Mouse (Mus musculus) MEL (cell line): ENCODE measurements around the gene Rgs12. TPM values are rescaled to one million over a fixed set of nuclear protein-coding genes. Genes with fewer than 3 reads are reported as not detected.

Source experiments
- DNase-seq: peaks from one replicate; pipeline ENCODE4 v3.0.0; 2011; ENCODE audit warnings: low read depth, low spot score
- H3K27ac ChIP-seq: 2 replicates; pipeline ENCODE4 v1.5.1; 2012; ENCODE audit warnings: low read depth, mild to moderate bottlenecking, control low read depth, low read length, moderate library complexity; ENCODE audit not compliant: control insufficient read depth
- H3K27me3 ChIP-seq, 2 experiments: fragments of 150-350 bp in 1 of 2; sonication (generic) in 1 of 2; 2 replicates each; pipeline ENCODE4 v1.6.1; 2012; ENCODE audit warnings: low read length in 2 of 2, mild to moderate bottlenecking in 2 of 2, improper control_type of control experiment in 1 of 2, moderate library complexity in 1 of 2; ENCODE audit not compliant: insufficient read depth in 2 of 2, control insufficient read depth in 1 of 2
- H3K36me3 ChIP-seq, 2 experiments: 2 replicates each; pipeline ENCODE4 v1.6.1; 2012 to 2014; ENCODE audit warnings: low read length in 2 of 2, improper control_type of control experiment in 1 of 2, inconsistent platforms in 1 of 2, mild to moderate bottlenecking in 1 of 2; ENCODE audit not compliant: insufficient read depth in 2 of 2, control insufficient read depth in 1 of 2
- H3K4me1 ChIP-seq, 2 experiments: fragments of 150-350 bp in 1 of 2; sonication (generic) in 1 of 2; 2 replicates each; pipeline ENCODE4 v1.6.1; 2012; ENCODE audit warnings: low read length in 2 of 2, improper control_type of control experiment in 1 of 2, mild to moderate bottlenecking in 1 of 2; ENCODE audit not compliant: insufficient read depth in 2 of 2, control insufficient read depth in 1 of 2
- H3K4me3 ChIP-seq, 2 experiments: fragments of 150-350 bp in 1 of 2; sonication (generic) in 1 of 2; 2 replicates each; pipeline ENCODE4 v1.5.1; 2012; ENCODE audit warnings: low read depth in 2 of 2, low read length in 2 of 2, mild to moderate bottlenecking in 2 of 2, moderate library complexity in 2 of 2, control low read depth in 1 of 2, improper control_type of control experiment in 1 of 2; ENCODE audit not compliant: control insufficient read depth in 1 of 2, insufficient read depth in 1 of 2
- H3K79me2 ChIP-seq: 2 replicates; pipeline ENCODE4 v1.6.1; 2012; ENCODE audit warnings: mild to moderate bottlenecking, low read length, moderate library complexity; ENCODE audit not compliant: control insufficient read depth, poor library complexity, insufficient read depth
- H3K9ac ChIP-seq: 2 replicates; pipeline ENCODE4 v1.6.1; 2012; ENCODE audit warnings: low read depth, mild to moderate bottlenecking, control low read depth, low read length, moderate library complexity; ENCODE audit not compliant: control insufficient read depth, poor library complexity, severe bottlenecking
- H3K9me3 ChIP-seq: fragments of 150-350 bp; sonication (generic); replicated peaks from 2 replicates; pipeline ENCODE4 v1.6.1; 2012; ENCODE audit warnings: mild to moderate bottlenecking, low read length, improper control_type of control experiment, moderate library complexity; ENCODE audit not compliant: insufficient read depth
- BHLHE40 ChIP-seq: IDR thresholded peaks from 2 replicates; pipeline ENCODE4 v1.6.1; 2012; ENCODE audit warnings: low read depth, mild to moderate bottlenecking, inconsistent platforms, low read length, improper control_type of control experiment, borderline replicate concordance
- CHD1 ChIP-seq: IDR thresholded peaks from 2 replicates; pipeline ENCODE4 v1.6.1; 2012; ENCODE audit warnings: low read depth, mild to moderate bottlenecking, inconsistent platforms, low read length, improper control_type of control experiment
- CHD2 ChIP-seq: IDR thresholded peaks from 2 replicates; pipeline ENCODE4 v1.6.1; 2011; ENCODE audit warnings: low read length, improper control_type of control experiment
- CTCF ChIP-seq, 3 experiments: IDR thresholded peaks in 2 of 3; conservative IDR thresholded peaks in 1 of 3; 2 replicates each; pipeline ENCODE4 v1.5.1; 2011 to 2012; ENCODE audit warnings: low read length in 3 of 3, low read depth in 2 of 3, mild to moderate bottlenecking in 2 of 3, improper control_type of control experiment in 1 of 3, inconsistent platforms in 1 of 3, mixed read lengths in 1 of 3, moderate library complexity in 1 of 3; ENCODE audit not compliant: control insufficient read depth in 1 of 3, insufficient read depth in 1 of 3, poor library complexity in 1 of 3, severe bottlenecking in 1 of 3
- EP300 ChIP-seq, 2 experiments: IDR thresholded peaks; 2 replicates each; pipeline ENCODE4 v1.6.1; 2011; ENCODE audit warnings: improper control_type of control experiment in 2 of 2, low read length in 2 of 2, low read depth in 1 of 2, mild to moderate bottlenecking in 1 of 2
- ETS1 ChIP-seq: IDR thresholded peaks from 2 replicates; pipeline ENCODE4 v1.6.1; 2012; ENCODE audit warnings: low read depth, mild to moderate bottlenecking, inconsistent platforms, low read length, improper control_type of control experiment, moderate library complexity
- GABPA ChIP-seq: IDR thresholded peaks from 2 replicates; pipeline ENCODE4 v1.6.1; 2012; ENCODE audit warnings: low read depth, mild to moderate bottlenecking, inconsistent platforms, low read length, improper control_type of control experiment, moderate library complexity
- GATA1 ChIP-seq: IDR thresholded peaks from 2 replicates; pipeline ENCODE4 v1.6.1; 2011; ENCODE audit warnings: low read depth, low read length, improper control_type of control experiment
- HCFC1 ChIP-seq: IDR thresholded peaks from 2 replicates; pipeline ENCODE4 v1.6.1; 2012; ENCODE audit warnings: low read depth, mild to moderate bottlenecking, inconsistent platforms, low read length, improper control_type of control experiment, moderate library complexity
- KAT2A ChIP-seq: conservative IDR thresholded peaks from 2 replicates; pipeline ENCODE4 v1.6.1; 2012; ENCODE audit warnings: low read depth, low read length, improper control_type of control experiment, inconsistent platforms
- MAFK ChIP-seq: IDR thresholded peaks from 2 replicates; pipeline ENCODE4 v1.6.1; 2011; ENCODE audit warnings: low read depth, mild to moderate bottlenecking, low read length, improper control_type of control experiment, borderline replicate concordance
- MAZ ChIP-seq: IDR thresholded peaks from 2 replicates; pipeline ENCODE4 v1.6.1; 2012; ENCODE audit warnings: low read depth, mild to moderate bottlenecking, inconsistent platforms, low read length, improper control_type of control experiment
- MYB ChIP-seq: IDR thresholded peaks from 2 replicates; pipeline ENCODE4 v1.6.1; 2011; ENCODE audit warnings: mild to moderate bottlenecking, low read depth, low read length, improper control_type of control experiment
- MYC ChIP-seq: IDR thresholded peaks from 2 replicates; pipeline ENCODE4 v1.6.1; 2011; ENCODE audit warnings: low read depth, mild to moderate bottlenecking, low read length, improper control_type of control experiment, moderate library complexity
- NELFE ChIP-seq: IDR thresholded peaks from 2 replicates; pipeline ENCODE4 v1.6.1; 2011; ENCODE audit warnings: low read depth, low read length, improper control_type of control experiment
- POLR2A ChIP-seq, 2 experiments: IDR thresholded peaks; 2 replicates each; pipeline ENCODE4 v1.6.1; 2011 to 2012; ENCODE audit warnings: low read length in 2 of 2, mild to moderate bottlenecking in 2 of 2, control low read depth in 1 of 2, improper control_type of control experiment in 1 of 2, low read depth in 1 of 2, moderate library complexity in 1 of 2; ENCODE audit not compliant: control insufficient read depth in 1 of 2, insufficient read depth in 1 of 2, poor library complexity in 1 of 2
- POLR2AphosphoS2 ChIP-seq: IDR thresholded peaks from 2 replicates; pipeline ENCODE4 v1.6.1; 2011; ENCODE audit warnings: low read length, improper control_type of control experiment
- POLR2AphosphoS5 ChIP-seq: IDR thresholded peaks from 2 replicates; pipeline ENCODE4 v1.6.1; 2012; ENCODE audit warnings: low read depth, borderline replicate concordance, mild to moderate bottlenecking, inconsistent platforms, low read length, moderate library complexity, mixed read lengths
- RAD21 ChIP-seq: IDR thresholded peaks from 2 replicates; pipeline ENCODE4 v1.6.1; 2011; ENCODE audit warnings: mild to moderate bottlenecking, low read depth, low read length, improper control_type of control experiment
- SIN3A ChIP-seq: IDR thresholded peaks from 2 replicates; pipeline ENCODE4 v1.6.1; 2012; ENCODE audit warnings: low read length, improper control_type of control experiment, inconsistent platforms
- SMC3 ChIP-seq: IDR thresholded peaks from 2 replicates; pipeline ENCODE4 v1.6.1; 2011; ENCODE audit warnings: low read depth, low read length, improper control_type of control experiment
- TAL1 ChIP-seq: IDR thresholded peaks from 2 replicates; pipeline ENCODE4 v1.6.1; 2012; ENCODE audit warnings: mild to moderate bottlenecking, inconsistent platforms, low read length, moderate library complexity, mixed read lengths
- TCF12 ChIP-seq: IDR thresholded peaks from 2 replicates; pipeline ENCODE4 v1.6.1; 2014; ENCODE audit warnings: low read depth, mild to moderate bottlenecking, inconsistent platforms, low read length, improper control_type of control experiment, moderate library complexity
- UBTF ChIP-seq: IDR thresholded peaks from 2 replicates; pipeline ENCODE4 v1.6.1; 2012; ENCODE audit warnings: low read depth, mild to moderate bottlenecking, inconsistent platforms, low read length, improper control_type of control experiment, moderate library complexity, borderline replicate concordance; ENCODE audit not compliant: insufficient read depth
- USF1 ChIP-seq: IDR thresholded peaks from 2 replicates; pipeline ENCODE4 v1.6.1; 2014; ENCODE audit warnings: low read depth, mild to moderate bottlenecking, inconsistent platforms, low read length, improper control_type of control experiment, moderate library complexity
- USF2 ChIP-seq, 2 experiments: IDR thresholded peaks; 2 replicates each; pipeline ENCODE4 v1.6.1; 2011 to 2012; ENCODE audit warnings: improper control_type of control experiment in 2 of 2, low read length in 2 of 2, borderline replicate concordance in 1 of 2, inconsistent platforms in 1 of 2, low read depth in 1 of 2, mild to moderate bottlenecking in 1 of 2; ENCODE audit not compliant: insufficient read depth in 1 of 2
- ZC3H11A ChIP-seq: IDR thresholded peaks from 2 replicates; pipeline ENCODE4 v1.6.1; 2012; ENCODE audit warnings: low read depth, mild to moderate bottlenecking, inconsistent platforms, low read length, improper control_type of control experiment
- ZKSCAN1 ChIP-seq: IDR thresholded peaks from 2 replicates; pipeline ENCODE4 v1.6.1; 2012; ENCODE audit warnings: low read depth, mild to moderate bottlenecking, inconsistent platforms, low read length, improper control_type of control experiment, moderate library complexity
- ZMIZ1 ChIP-seq: IDR thresholded peaks from 2 replicates; pipeline ENCODE4 v1.6.1; 2012; ENCODE audit warnings: low read depth, mild to moderate bottlenecking, inconsistent platforms, low read length, improper control_type of control experiment, moderate library complexity
- ZNF384 ChIP-seq: IDR thresholded peaks from 2 replicates; pipeline ENCODE4 v1.6.1; 2012; ENCODE audit warnings: low read depth, mild to moderate bottlenecking, inconsistent platforms, low read length, improper control_type of control experiment
- polyA plus RNA-seq, 2 experiments: library from polyadenylated mRNA; stranded (reverse) in 1 of 2; unstranded in 1 of 2; fragments of >175 nt in 1 of 2; fragments of >200 nt in 1 of 2; gene quantifications; 2 replicates each; pipeline versions ENCODE4 v1.2.1 to v1.2.4; 2012; ENCODE audit warnings: low replicate concordance in 2 of 2, low read depth in 1 of 2; ENCODE audit not compliant: insufficient read length in 2 of 2, insufficient read depth in 1 of 2, missing spikeins in 1 of 2
- total RNA-seq: library from RNA; depleted of rRNA; stranded (reverse); fragments of 300-350 nt; gene quantifications from 2 replicates; pipeline ENCODE4 v1.2.3, GENCODE M21; 2012

Rgs12 gene
- total and polyA plus RNA-seq, 3 experiments: 11.9 to 15.4 TPM; not detected in 1

GRCm38 (mm10) chr5:34902811-34903385 lies 46.3 kb upstream of the Rgs12 start:
- H3K79me2 ChIP-seq: no peaks in the 10 kb centered on the region
- TF ChIP-seq EP300 (IDR thresholded peaks at IDR 0.05; ENCODE audit: low read depth in 1 of 2, low read length in 2 of 2): no peak
- TF ChIP-seq RAD21: no peak
- no peak for TF ChIP-seq GATA1
- TF ChIP-seq ZNF384: no peak
- no peak for TF ChIP-seq CTCF (IDR thresholded peaks at IDR 0.05 in 2 of 3, conservative IDR thresholded peaks at IDR 0.05 in 1 of 3; ENCODE audit: control insufficient read depth in 1 of 3, insufficient read depth in 1 of 3, low read depth in 2 of 3, low read length in 3 of 3, poor library complexity in 1 of 3, severe bottlenecking in 1 of 3)
- TF ChIP-seq KAT2A: no peak
- TF ChIP-seq ZC3H11A: no peak
- no peak for TF ChIP-seq TCF12
- TF ChIP-seq MAFK: no peak
- no peak for TF ChIP-seq USF2 (IDR thresholded peaks at IDR 0.05; ENCODE audit: borderline replicate concordance in 1 of 2, insufficient read depth in 1 of 2, low read depth in 1 of 2, low read length in 2 of 2)
- TF ChIP-seq MYB: no peak
- no peak for TF ChIP-seq USF1
- TF ChIP-seq CHD2: no peak
- no peak for TF ChIP-seq ZKSCAN1
- no peak for TF ChIP-seq SMC3
- no peak for TF ChIP-seq NELFE
- no peak for TF ChIP-seq POLR2A (IDR thresholded peaks at IDR 0.05; ENCODE audit: control insufficient read depth in 1 of 2, insufficient read depth in 1 of 2, low read depth in 1 of 2, low read length in 2 of 2, poor library complexity in 1 of 2)
- TF ChIP-seq UBTF: no peak
- no peak for TF ChIP-seq SIN3A
- no peak for TF ChIP-seq ETS1
- H3K4me1 ChIP-seq: no peaks in the 10 kb centered on the region
- H3K4me3 ChIP-seq: no peak overlapping the region
- H3K9ac ChIP-seq: no peak overlapping the region
- H3K9me3 ChIP-seq: no peaks in the 10 kb centered on the region
- H3K27ac ChIP-seq: no peak overlapping the region
- no peak for DNase-seq
- peaks cover 0 to 27% of the 10 kb centered on the region in 2 experiments; a peak in 2 of 4 replicates for H3K36me3 ChIP-seq
- no peaks in the 10 kb centered on the region for H3K27me3 ChIP-seq

- no peak overlapping the region for H3K9ac ChIP-seq
- H3K9me3 ChIP-seq: no peaks in the 10 kb centered on the region
- no peak for DNase-seq
- H3K79me2 ChIP-seq: no peaks in the 10 kb centered on the region
- no peak overlapping the region for H3K4me3 ChIP-seq
- TF ChIP-seq ZMIZ1 (no peak), USF2 (IDR thresholded peaks at IDR 0.05; ENCODE audit: borderline replicate concordance in 1 of 2, insufficient read depth in 1 of 2, low read depth in 1 of 2, low read length in 2 of 2) (no peak), GABPA (no peak), CHD1 (no peak), ZC3H11A (no peak), POLR2AphosphoS2 (no peak), UBTF (no peak), MAFK (no peak), GATA1 (no peak), TAL1 (no peak), NELFE (no peak), HCFC1 (no peak), MAZ (no peak), BHLHE40 (no peak), CTCF (IDR thresholded peaks at IDR 0.05 in 2 of 3, conservative IDR thresholded peaks at IDR 0.05 in 1 of 3; ENCODE audit: control insufficient read depth in 1 of 3, insufficient read depth in 1 of 3, low read depth in 2 of 3, low read length in 3 of 3, poor library complexity in 1 of 3, severe bottlenecking in 1 of 3) (no peak), POLR2AphosphoS5 (no peak), MYB (no peak), EP300 (IDR thresholded peaks at IDR 0.05; ENCODE audit: low read depth in 1 of 2, low read length in 2 of 2) (no peak), MYC (no peak)
- no peaks in the 10 kb centered on the region for H3K27me3 ChIP-seq
- no peaks in the 10 kb centered on the region for H3K4me1 ChIP-seq
- no peak overlapping the region for H3K27ac ChIP-seq
- H3K36me3 ChIP-seq: peaks cover 0 to 25% of the 10 kb centered on the region in 2 experiments; a peak in 2 of 4 replicates
Measured at GRCm38 (mm10) chr5:34904412-34904811, 44.8 kb upstream of the Rgs12 start.
